Mouse (Mus musculus): ENCODE results near the gene C2cd6. TPM values are rescaled to one million over a fixed set of nuclear protein-coding genes. Genes with fewer than 3 reads are reported as not detected.

C2cd6 gene
- polyA plus RNA-seq, 1 experiment from 2014 or later = not detected

DNA sequence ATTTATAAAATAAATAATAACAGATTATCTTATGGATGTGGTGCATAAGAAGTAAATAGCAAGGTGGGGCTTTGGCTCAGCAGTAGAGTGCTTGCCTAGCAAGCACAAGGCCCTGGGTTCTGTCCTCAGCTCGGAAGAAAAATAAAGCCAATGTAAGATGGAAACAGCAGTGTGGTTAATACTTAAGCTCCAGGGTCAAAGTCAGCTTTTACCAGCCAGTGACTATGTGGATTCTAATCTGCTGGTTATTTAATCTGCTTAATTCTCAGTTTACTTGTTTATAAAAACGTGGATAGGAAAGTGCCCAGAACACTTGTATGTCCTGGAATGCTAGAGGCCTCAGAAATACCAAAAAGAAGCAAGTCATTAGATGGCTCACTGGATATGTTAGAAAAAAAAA is 37.7 kb downstream of the C2cd6 start:
- no peaks in the 10 kb centered on the region for H3K9me3 ChIP-seq (ENCODE audit: control insufficient read depth, low read length)
- 46% methylated on average over 2 of the region's 2 CpGs for WGBS
- no peak overlapping the region for H3K4me3 ChIP-seq (ENCODE audit: low read depth, low read length)
- DNase-seq (ENCODE audit: low spot score) (no peak), ATAC-seq (ENCODE audit: low FRiP score, low TSS enrichment) (no peak)
- H3K27ac ChIP-seq (replicated peaks) = no peak overlapping the region
- H3K36me3 ChIP-seq (ENCODE audit: control insufficient read depth, insufficient read depth, low read length) = no peaks in the 10 kb centered on the region
- H3K9ac ChIP-seq (ENCODE audit: low read length) = no peak overlapping the region
- no peak for TF ChIP-seq EP300 (optimal IDR thresholded peaks at IDR 0.05)
- no peak for TF ChIP-seq CTCF (IDR thresholded peaks at IDR 0.05; ENCODE audit: low read depth)
- H3K4me1 ChIP-seq (replicated peaks; ENCODE audit: control insufficient read depth, insufficient read depth) = no peaks in the 10 kb centered on the region
- no peak overlapping the region for H3K4me2 ChIP-seq (replicated peaks; ENCODE audit: low read depth)
- no peaks in the 10 kb centered on the region for H3K27me3 ChIP-seq (ENCODE audit: control insufficient read depth, insufficient read depth, low read length)

DNA sequence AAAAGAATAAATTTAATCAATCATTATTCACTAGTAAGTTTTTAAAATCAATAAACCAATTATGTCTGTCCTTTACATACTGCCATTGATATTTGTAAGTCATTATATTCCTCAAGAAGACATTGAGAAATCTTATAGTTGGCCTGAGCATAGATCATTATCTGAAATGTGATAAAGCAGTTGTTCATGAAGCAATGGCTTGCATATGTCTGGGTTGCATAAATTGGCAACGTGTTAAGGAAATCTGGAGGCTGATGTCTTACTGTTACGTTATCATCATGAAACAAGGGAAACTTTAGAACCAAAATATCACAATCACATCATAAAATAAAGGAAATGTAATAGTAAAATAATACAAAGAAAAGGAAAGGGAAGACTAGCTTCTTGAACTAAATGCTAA is 43.4 kb downstream of the C2cd6 start:
- 68% methylated on average over 2 of the region's 2 CpGs for WGBS
- no peak for TF ChIP-seq CTCF (IDR thresholded peaks at IDR 0.05; ENCODE audit: low read depth)
- no peak for TF ChIP-seq EP300 (optimal IDR thresholded peaks at IDR 0.05)
- H3K36me3 ChIP-seq (ENCODE audit: control insufficient read depth, insufficient read depth, low read length) = no peaks in the 10 kb centered on the region
- H3K4me1 ChIP-seq (replicated peaks; ENCODE audit: control insufficient read depth, insufficient read depth) = no peaks in the 10 kb centered on the region
- H3K4me2 ChIP-seq (replicated peaks; ENCODE audit: low read depth) = no peak overlapping the region
- H3K27me3 ChIP-seq (ENCODE audit: control insufficient read depth, insufficient read depth, low read length) = no peaks in the 10 kb centered on the region
- H3K4me3 ChIP-seq (ENCODE audit: low read depth, low read length) = no peak overlapping the region
- no peak overlapping the region for H3K27ac ChIP-seq (replicated peaks)
- ATAC-seq (ENCODE audit: low FRiP score, low TSS enrichment) = no peak
- no peak overlapping the region for H3K9ac ChIP-seq (ENCODE audit: low read length)
- no peaks in the 10 kb centered on the region for H3K9me3 ChIP-seq (ENCODE audit: control insufficient read depth, low read length)
- no peak for DNase-seq (ENCODE audit: low spot score)

DNA sequence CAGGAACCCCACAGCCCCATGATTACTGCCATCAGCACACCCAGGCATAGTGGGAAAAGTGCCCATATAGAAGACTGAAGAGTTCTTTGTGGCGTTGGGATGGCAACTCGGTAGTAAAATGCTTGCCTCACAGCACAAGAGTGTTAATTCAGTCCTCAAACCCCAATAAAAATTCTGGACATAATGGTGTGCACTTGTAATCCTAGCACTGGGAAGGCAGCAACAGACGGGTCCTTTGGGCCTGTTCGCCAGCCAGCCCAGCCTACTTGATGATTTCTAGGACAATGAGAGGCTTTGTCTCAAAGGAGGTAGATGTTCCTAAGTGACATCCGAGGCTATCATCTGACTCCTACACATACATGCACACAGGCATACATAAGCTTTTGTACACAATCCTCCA is 57.0 kb downstream of the C2cd6 start:
- no peak overlapping the region for H3K4me2 ChIP-seq (replicated peaks; ENCODE audit: low read depth)
- no peak for DNase-seq (ENCODE audit: low spot score)
- no peaks in the 10 kb centered on the region for H3K36me3 ChIP-seq (ENCODE audit: control insufficient read depth, insufficient read depth, low read length)
- H3K4me3 ChIP-seq (ENCODE audit: low read depth, low read length) = no peak overlapping the region
- no peak overlapping the region for H3K27ac ChIP-seq (replicated peaks)
- no peak overlapping the region for H3K9ac ChIP-seq (ENCODE audit: low read length)
- no peak for ATAC-seq (ENCODE audit: low FRiP score, low TSS enrichment)
- no peak for TF ChIP-seq CTCF (IDR thresholded peaks at IDR 0.05; ENCODE audit: low read depth)
- no peak for TF ChIP-seq EP300 (optimal IDR thresholded peaks at IDR 0.05)
- WGBS = 84% methylated on average over 5 of the region's 5 CpGs
- no peaks in the 10 kb centered on the region for H3K4me1 ChIP-seq (replicated peaks; ENCODE audit: control insufficient read depth, insufficient read depth)
- no peaks in the 10 kb centered on the region for H3K9me3 ChIP-seq (ENCODE audit: control insufficient read depth, low read length)
- no peaks in the 10 kb centered on the region for H3K27me3 ChIP-seq (ENCODE audit: control insufficient read depth, insufficient read depth, low read length)

DNA sequence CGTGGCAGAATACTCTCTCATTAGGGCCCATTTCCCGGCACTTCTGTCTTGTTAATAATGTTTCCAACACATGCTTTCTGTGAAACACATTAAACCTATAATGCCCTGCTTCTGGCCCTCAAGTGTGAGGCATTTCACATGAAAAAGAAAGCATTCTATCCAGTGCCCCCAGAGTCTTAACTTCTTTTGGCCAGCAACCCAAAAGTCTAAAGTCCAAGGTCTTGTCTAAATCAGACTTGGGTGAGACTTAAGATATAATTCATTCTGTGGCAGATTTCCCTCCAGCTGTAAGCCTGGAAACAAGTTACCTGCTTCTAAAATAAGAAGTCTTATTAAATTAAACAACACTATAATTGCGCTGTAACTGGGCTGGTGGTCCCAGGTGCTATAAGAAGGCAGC is 73.1 kb downstream of the C2cd6 start:
- Histone ChIP-seq H3K27me3 (ENCODE audit: control insufficient read depth, insufficient read depth, low read length) (no peaks in the 10 kb centered on the region), H3K36me3 (ENCODE audit: control insufficient read depth, insufficient read depth, low read length) (no peaks in the 10 kb centered on the region), H3K27ac (replicated peaks) (no peak overlapping the region), H3K4me1 (replicated peaks; ENCODE audit: control insufficient read depth, insufficient read depth) (no peaks in the 10 kb centered on the region), H3K4me3 (ENCODE audit: low read depth, low read length) (no peak overlapping the region), H3K9ac (ENCODE audit: low read length) (no peak overlapping the region), H3K9me3 (ENCODE audit: control insufficient read depth, low read length) (no peaks in the 10 kb centered on the region), H3K4me2 (replicated peaks; ENCODE audit: low read depth) (no peak overlapping the region)
- ATAC-seq (ENCODE audit: low FRiP score, low TSS enrichment) = no peak
- 48% methylated on average over 3 of the region's 3 CpGs for WGBS
- DNase-seq (ENCODE audit: low spot score) = no peak
- TF ChIP-seq CTCF (IDR thresholded peaks at IDR 0.05; ENCODE audit: low read depth) (no peak), EP300 (optimal IDR thresholded peaks at IDR 0.05) (no peak)

DNA sequence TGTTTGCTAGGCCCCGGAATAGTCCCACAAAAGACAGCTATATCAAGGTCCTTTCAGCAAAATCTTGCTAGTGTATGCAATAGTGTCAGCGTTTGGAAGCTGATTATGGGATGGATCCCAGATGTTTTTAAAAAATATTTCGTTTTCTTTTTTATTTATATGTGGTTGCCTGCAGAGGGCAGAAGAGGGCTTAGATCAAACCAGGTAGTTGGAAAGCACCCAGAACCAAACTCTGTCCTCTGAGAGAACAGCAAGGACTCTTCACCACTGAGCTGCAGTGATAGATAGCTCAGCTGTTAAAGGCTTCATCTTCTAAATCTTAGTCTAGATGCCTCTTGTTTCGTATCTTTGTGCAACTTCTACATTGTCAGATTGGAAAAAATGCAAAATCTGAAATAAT is 85.5 kb downstream of the C2cd6 start:
- no peak overlapping the region for H3K4me2 ChIP-seq (replicated peaks; ENCODE audit: low read depth)
- H3K4me1 ChIP-seq (replicated peaks; ENCODE audit: control insufficient read depth, insufficient read depth) = no peaks in the 10 kb centered on the region
- no peak overlapping the region for H3K9ac ChIP-seq (ENCODE audit: low read length)
- peak; percentile 63 for TF ChIP-seq CTCF (IDR thresholded peaks at IDR 0.05; ENCODE audit: low read depth)
- TF ChIP-seq EP300 (optimal IDR thresholded peaks at IDR 0.05) = no peak
- no peak overlapping the region for H3K4me3 ChIP-seq (ENCODE audit: low read depth, low read length)
- 22% methylated on average over 4 of the region's 4 CpGs for WGBS
- DNase-seq (ENCODE audit: low spot score) = no peak
- ATAC-seq (ENCODE audit: low FRiP score, low TSS enrichment) = no peak
- H3K36me3 ChIP-seq (ENCODE audit: control insufficient read depth, insufficient read depth, low read length) = no peaks in the 10 kb centered on the region
- no peak overlapping the region for H3K27ac ChIP-seq (replicated peaks)
- H3K27me3 ChIP-seq (ENCODE audit: control insufficient read depth, insufficient read depth, low read length) = no peaks in the 10 kb centered on the region
- no peaks in the 10 kb centered on the region for H3K9me3 ChIP-seq (ENCODE audit: control insufficient read depth, low read length)

Other genes with a start within 250 kb of the C2cd6 start
- 7.3 and 8.7 TPM in 2 replicates for gene Trak2, start 121.5 kb downstream of the C2cd6 start, polyA plus RNA-seq (2015; fragmentation: Nextera tagmentation; extraction: Ambion mirVana)
- gene Stradb, start 121.4 kb downstream of the C2cd6 start, polyA plus RNA-seq (2015; fragmentation: Nextera tagmentation; extraction: Ambion mirVana) = 17.4 and 18.5 TPM in 2 replicates
- gene Tmem237, start 25.5 kb upstream of the C2cd6 start, polyA plus RNA-seq (2015; fragmentation: Nextera tagmentation; extraction: Ambion mirVana) = 16.4 and 18.3 TPM in 2 replicates
- gene Mpp4, start 68.5 kb upstream of the C2cd6 start, polyA plus RNA-seq (2015; fragmentation: Nextera tagmentation; extraction: Ambion mirVana) = 0.12 and 0.13 TPM in 2 replicates
- gene Als2, start 142.3 kb upstream of the C2cd6 start, polyA plus RNA-seq (2015; fragmentation: Nextera tagmentation; extraction: Ambion mirVana) = 3.4 and 3.6 TPM in 2 replicates
- 0.31 and 0.49 TPM in 2 replicates for gene Cdk15, start 162.0 kb upstream of the C2cd6 start, polyA plus RNA-seq (2015; fragmentation: Nextera tagmentation; extraction: Ambion mirVana)